Mouse (Mus musculus) cortical plate, adult 2 months (tissue): Measurements from ENCODE around the gene F8.

ENCODE experiments used
- CTCF ChIP-seq: fragments of 200-500 bp; IDR thresholded peaks from 2 replicates; pipeline ENCODE4 v1.5.1; 2011; ENCODE audit warnings: mild to moderate bottlenecking, control low read depth, low read length; ENCODE audit not compliant: insufficient read depth; ENCODE audit errors: extremely low read depth
- POLR2A ChIP-seq: fragments of 200-500 bp; IDR thresholded peaks from 2 replicates; pipeline ENCODE4 v1.6.1; 2011; ENCODE audit warnings: mild to moderate bottlenecking, low read length, control low read depth; ENCODE audit not compliant: insufficient read depth; ENCODE audit errors: extremely low read depth

DNA sequence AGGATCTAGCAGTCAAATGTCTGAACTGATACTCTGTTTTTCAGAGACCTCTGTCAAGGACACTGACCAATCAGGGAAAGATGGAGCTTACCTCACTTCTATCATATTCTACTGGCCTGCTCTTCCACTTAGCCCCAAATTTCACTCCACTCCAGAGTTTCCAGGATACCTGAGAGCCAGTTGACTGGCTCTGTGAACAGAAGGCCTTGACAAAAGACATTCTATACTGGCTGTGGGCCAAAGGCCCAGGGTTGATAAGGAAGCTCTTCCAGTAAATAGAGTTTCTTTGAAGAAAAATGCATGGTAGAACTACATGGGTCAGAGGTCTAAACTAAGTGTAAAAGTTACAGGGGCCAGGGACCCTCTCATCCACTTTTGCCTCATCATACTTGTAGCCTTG lies 12.2 kb downstream of the F8 start:
- no peak for TF ChIP-seq CTCF
- TF ChIP-seq POLR2A = no peak
